8 mouse cellular contexts compared by ENCODE assay signal in genomic region chr3:57612430-57612997, GRCm38 (mm10). TPM values are rescaled to one million over a fixed set of nuclear protein-coding genes. Genes with fewer than 3 reads are reported as not detected.
"Had no signal": no experiment of that assay in that cellular context is flagged by ENCODE, and none has a peak within 500 bp of the region (broad histone marks: within the 10 kb centered on the region; RNA-seq: fewer than 3 reads in every experiment).

No protein-coding gene starts in this region.

- DNase-seq: kidney, adult 9 months; kidney, postnatal 36 days; layer of hippocampus, adult 9-11 months; layer of hippocampus, postnatal 36 days; retina, postnatal 1 day; right cerebral cortex, postnatal 4 days; thymus, postnatal 36 days had no signal

RNA-seq across cellular contexts. Expression of gene Wwtr1, which starts 36.8 kb away (rescaled TPM):
- total RNA-seq: megakaryocyte-erythroid progenitor cell, adult 5-6 weeks had no signal
